Mouse (Mus musculus) megakaryocyte, embryonic 14.5 days (primary cell): Measurements from ENCODE around the gene Zic3.

Experiments
- FLI1 ChIP-seq: IDR thresholded peaks from 2 replicates; pipeline ENCODE4 v1.6.1; 2012; ENCODE audit warnings: low read length, inconsistent platforms, mixed read lengths
- GATA1 ChIP-seq: IDR thresholded peaks from 3 replicates; pipeline ENCODE4 v1.6.1; 2012; ENCODE audit warnings: mixed read lengths, low read length, inconsistent platforms, borderline replicate concordance

GRCm38 (mm10) chrX:58030100-58030834 is 7.8 kb downstream of the Zic3 start:
- no peak for TF ChIP-seq GATA1
- no peak for TF ChIP-seq FLI1
